Mouse (Mus musculus) forebrain, postnatal 0 days (tissue): ENCODE data around the gene Homer2. TPM values are rescaled to one million over a fixed set of nuclear protein-coding genes. Genes with fewer than 3 reads are reported as not detected.

ENCODE experiments used
- ATAC-seq: fragments of 200-750 bp; cut with Nextera tagmentation; 2 replicates; pipeline ENCODE4 v1.8.0; 2017; ENCODE audit warnings: mild to moderate bottlenecking, moderate library complexity
- DNase-seq: peaks from one replicate; pipeline ENCODE4 v3.0.0-alpha.2; 2015
- H3K27ac ChIP-seq: fragments of 300-500 bp; sonication (generic); 2 replicates; pipeline ENCODE4 v1.5.1; 2014; ENCODE audit warnings: low read depth, mild to moderate bottlenecking, antibody characterized with exemption, low read length, moderate library complexity, mixed read lengths
- H3K27me3 ChIP-seq: fragments of 300-500 bp; sonication (generic); 2 replicates; pipeline ENCODE4 v1.6.1; 2014; ENCODE audit warnings: mild to moderate bottlenecking, low read length, mixed read lengths; ENCODE audit not compliant: insufficient read depth
- H3K36me3 ChIP-seq: fragments of 300-500 bp; sonication (generic); 2 replicates; pipeline ENCODE4 v1.6.1; 2014; ENCODE audit warnings: mild to moderate bottlenecking, moderate library complexity; ENCODE audit not compliant: insufficient read depth
- H3K4me1 ChIP-seq: fragments of 300-500 bp; sonication (generic); 2 replicates; pipeline ENCODE4 v1.6.1; 2014; ENCODE audit warnings: antibody characterized with exemption; ENCODE audit not compliant: insufficient read depth
- H3K4me2 ChIP-seq: fragments of 300-500 bp; sonication (generic); 2 replicates; pipeline ENCODE4 v1.6.1; 2014; ENCODE audit warnings: low read depth, mild to moderate bottlenecking, moderate library complexity
- H3K4me3 ChIP-seq: fragments of 300-500 bp; sonication (generic); 2 replicates; pipeline ENCODE4 v1.5.1; 2014; ENCODE audit warnings: low read depth, low read length, mixed read lengths
- H3K9ac ChIP-seq: fragments of 300-500 bp; sonication (generic); 2 replicates; pipeline ENCODE4 v1.6.1; 2014; ENCODE audit warnings: mild to moderate bottlenecking
- H3K9me3 ChIP-seq: fragments of 300-500 bp; sonication (generic); 2 replicates; pipeline ENCODE4 v1.6.1; 2016; ENCODE audit warnings: low read length
- CTCF ChIP-seq: sonication (generic); IDR thresholded peaks from 2 replicates; pipeline ENCODE4 v1.5.1; 2016; ENCODE audit warnings: antibody characterized with exemption, control low read depth, low read depth
- WGBS: fragments of 180-500 bp; shearing (Covaris S2); extraction: QIAGEN DNeasy Blood & Tissue Kit; methylation state at CpG from one replicate; pipeline ENCODE4 v1.1.7; 2014; 5-methylcytosine and 5-hydroxymethylcytosine counted together
- polyA plus RNA-seq: library from polyadenylated mRNA; unstranded; fragments of >200 nt; fragmentation: Nextera tagmentation; extraction: Ambion mirVana; gene quantifications from 2 replicates; pipeline ENCODE4 v1.2.1, GENCODE M21; 2015
- total RNA-seq: library from RNA; depleted of rRNA; stranded (reverse); fragments of >200 nt; gene quantifications from 2 replicates; pipeline ENCODE4 v1.2.3, GENCODE M21; 2014

The Homer2 gene
- total and polyA plus RNA-seq, 2 experiments from 2014 or later: 27.9 to 28.8 TPM

GRCm38 (mm10) chr7:81721271-81721670, 13.9 kb upstream of the Homer2 start:
- no peak for DNase-seq
- WGBS: 38% methylated on average over 5 of the region's 5 CpGs

GRCm38 (mm10) chr7:81719216-81719661, 11.9 kb upstream of the Homer2 start:
- ATAC-seq: no peak
- H3K4me2 ChIP-seq: no peak overlapping the region

More at GRCm38 (mm10) chr7:81721271-81721670, 13.9 kb upstream of the Homer2 start:
- Histone ChIP-seq H3K27ac (no peak overlapping the region), H3K4me3 (no peak overlapping the region), H3K9ac (no peak overlapping the region), H3K9me3 (no peaks in the 10 kb centered on the region), H3K27me3 (no peaks in the 10 kb centered on the region), H3K4me1 (no peaks in the 10 kb centered on the region), H3K4me2 (no peak overlapping the region), H3K36me3 (no peaks in the 10 kb centered on the region)
- TF ChIP-seq CTCF: no peak
- no peak for ATAC-seq

GRCm38 (mm10) chr7:81718657-81719056, 11.3 kb upstream of the Homer2 start:
- Histone ChIP-seq H3K4me1 (no peaks in the 10 kb centered on the region), H3K4me3 (no peak overlapping the region), H3K27ac (no peak overlapping the region), H3K27me3 (no peaks in the 10 kb centered on the region), H3K4me2 (no peak overlapping the region), H3K9me3 (no peaks in the 10 kb centered on the region), H3K36me3 (no peaks in the 10 kb centered on the region), H3K9ac (no peak overlapping the region)
- DNase-seq (no peak), ATAC-seq (no peak)
- 86% methylated on average over 1 of the region's 1 CpGs for WGBS
- no peak for TF ChIP-seq CTCF

More at GRCm38 (mm10) chr7:81719216-81719661, 11.9 kb upstream of the Homer2 start:
- Histone ChIP-seq H3K4me3 (no peak overlapping the region), H3K27me3 (no peaks in the 10 kb centered on the region), H3K9me3 (no peaks in the 10 kb centered on the region), H3K9ac (no peak overlapping the region), H3K27ac (no peak overlapping the region), H3K4me1 (no peaks in the 10 kb centered on the region), H3K36me3 (no peaks in the 10 kb centered on the region)
- DNase-seq: no peak
- WGBS: 88% methylated on average over 1 of the region's 1 CpGs
- TF ChIP-seq CTCF: no peak

DNA sequence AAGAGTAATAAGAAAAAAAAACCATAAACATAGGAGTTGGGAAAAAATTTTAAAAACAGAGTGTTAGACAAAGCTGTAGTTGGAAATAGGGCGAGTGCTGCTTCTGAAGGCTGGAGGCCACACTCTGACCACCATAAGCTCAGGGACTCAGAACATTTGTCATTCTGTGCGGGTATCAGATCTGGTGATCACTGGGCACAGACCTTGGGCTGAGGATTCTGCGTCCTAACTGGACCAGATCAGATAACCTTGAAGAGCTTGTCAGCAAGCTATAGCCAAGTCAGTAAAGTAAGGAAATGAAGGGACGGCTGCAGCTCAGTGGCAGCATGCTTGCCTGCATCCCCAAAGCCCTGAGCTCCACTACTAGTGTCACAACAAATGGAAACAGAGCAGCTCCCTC, 2.8 kb upstream of the Homer2 start:
- no peak overlapping the region for H3K27ac ChIP-seq
- H3K4me2 ChIP-seq: no peak overlapping the region
- ATAC-seq: no peak
- DNase-seq: no peak
- WGBS: 90% methylated on average over 4 of the region's 4 CpGs
- H3K4me3 ChIP-seq: no peak overlapping the region
- H3K36me3 ChIP-seq: no peaks in the 10 kb centered on the region
- no peaks in the 10 kb centered on the region for H3K27me3 ChIP-seq
- no peak for TF ChIP-seq CTCF
- 0 out of 2 replicates have a peak, but pooled peaks cover 5% of the 10 kb centered on the region for H3K9me3 ChIP-seq
- H3K9ac ChIP-seq: no peak overlapping the region
- H3K4me1 ChIP-seq: peaks cover 8% of the 10 kb centered on the region; the same call in 1 of the 2 replicates

DNA sequence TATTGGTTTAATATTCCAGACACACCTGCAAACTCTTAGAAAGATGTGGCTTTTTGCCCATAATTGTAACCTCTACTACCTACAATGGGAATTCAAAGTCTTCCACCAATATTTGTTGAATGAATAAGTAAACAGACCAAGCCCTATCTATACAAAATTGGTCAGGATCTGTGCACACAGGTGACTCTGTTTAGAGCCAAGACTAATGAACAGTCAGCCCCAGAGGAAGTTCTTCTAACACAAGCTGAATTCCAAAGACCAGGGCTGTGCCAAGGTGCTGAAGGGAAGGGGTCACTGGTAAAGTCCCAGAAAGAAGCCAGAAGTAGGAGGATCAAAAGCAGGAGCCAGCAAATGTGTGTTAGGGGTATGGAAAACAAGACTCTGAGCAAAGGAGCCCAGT, 838 bp upstream of the Homer2 start:
- H3K9ac ChIP-seq: no peak overlapping the region
- H3K4me3 ChIP-seq: no peak overlapping the region
- 0 out of 2 replicates have a peak, but pooled peaks cover 5% of the 10 kb centered on the region for H3K9me3 ChIP-seq
- no peaks in the 10 kb centered on the region for H3K36me3 ChIP-seq
- H3K27me3 ChIP-seq: no peaks in the 10 kb centered on the region
- DNase-seq (no peak), ATAC-seq (no peak)
- H3K4me1 ChIP-seq: peaks cover 8% of the 10 kb centered on the region; the same call in 1 of the 2 replicates
- no peak for TF ChIP-seq CTCF
- no peak overlapping the region for H3K4me2 ChIP-seq
- H3K27ac ChIP-seq: no peak overlapping the region

- no peaks in the 10 kb centered on the region for H3K27me3 ChIP-seq
- under 1% methylated on average over 103 of the region's 114 CpGs for WGBS
- H3K9me3 ChIP-seq: 0 out of 2 replicates have a peak, but pooled peaks cover 5% of the 10 kb centered on the region
- H3K4me2 ChIP-seq: peak overlapping the region; percentile 90
- DNase-seq: peak; percentile 48
- H3K9ac ChIP-seq: peak overlapping the region; percentile 60
- no peaks in the 10 kb centered on the region for H3K36me3 ChIP-seq
- H3K4me3 ChIP-seq: peak overlapping the region; percentile 59
- ATAC-seq: peak; percentile 88
- peak overlapping the region; percentile 62; the same call in 1 of the 2 replicates for H3K27ac ChIP-seq
- H3K4me1 ChIP-seq: peaks cover 8% of the 10 kb centered on the region; the same call in 1 of the 2 replicates
- no peak; the same call in 1 of the 2 replicates for TF ChIP-seq CTCF
These were observed 623 bp downstream of the Homer2 start for GRCm38 (mm10) chr7:81706416-81707391.

DNA sequence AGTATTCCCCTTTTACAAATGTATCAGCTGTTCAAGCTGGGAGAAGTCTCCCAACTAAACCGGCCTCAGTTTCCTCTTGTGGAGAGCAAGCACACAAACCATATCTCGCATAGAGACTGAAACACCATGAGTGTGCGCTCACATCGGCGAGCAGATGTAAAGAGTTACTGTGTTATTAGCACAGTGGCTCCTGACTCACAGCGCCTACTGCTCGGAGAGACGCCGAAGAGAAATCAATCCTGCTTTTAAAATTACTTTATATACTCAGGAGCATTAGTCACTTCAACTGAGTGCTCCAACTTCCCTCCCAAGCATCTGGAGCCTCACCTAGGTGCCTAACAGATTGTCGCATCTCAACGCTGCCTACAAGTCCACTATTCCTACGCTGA, 1.3 kb downstream of the Homer2 start:
- peak overlapping the region; percentile 90 for H3K4me2 ChIP-seq
- 22% methylated on average over 12 of the region's 12 CpGs for WGBS
- peak overlapping the region; percentile 60 for H3K9ac ChIP-seq
- peak; percentile 32 for ATAC-seq
- H3K27ac ChIP-seq: peak overlapping the region; percentile 62; the same call in 1 of the 2 replicates
- TF ChIP-seq CTCF: no peak
- no peak for DNase-seq
- 0 out of 2 replicates have a peak, but pooled peaks cover 5% of the 10 kb centered on the region for H3K9me3 ChIP-seq
- H3K27me3 ChIP-seq: no peaks in the 10 kb centered on the region
- peaks cover 8% of the 10 kb centered on the region; the same call in 1 of the 2 replicates for H3K4me1 ChIP-seq
- no peaks in the 10 kb centered on the region for H3K36me3 ChIP-seq
- H3K4me3 ChIP-seq: peak overlapping the region; percentile 59
